Mouse (Mus musculus) embryonic stem cell, embryonic (primary cell): ENCODE data around the gene Mitf.

Experiments
- CTCF ChIA-PET, 4 experiments: fragments of 300-600 bp in 2 of 4; fragments of 350-600 bp in 2 of 4; sonication (Branson Sonifier 250); formaldehyde crosslinking; loops; one replicate each; lab custom pipeline; 2022; ENCODE audit warnings: inconsistent platforms in 2 of 4; lab: Charles Lee
- POLR2A ChIA-PET, 4 experiments: fragments of 300-600 bp in 2 of 4; fragments of 350-600 bp in 2 of 4; sonication (Branson Sonifier 250); formaldehyde crosslinking; loops; one replicate each; lab custom pipeline; 2022; ENCODE audit warnings: antibody characterized with exemption in 4 of 4, inconsistent platforms in 1 of 4; lab: Charles Lee

The Mitf gene

DNA sequence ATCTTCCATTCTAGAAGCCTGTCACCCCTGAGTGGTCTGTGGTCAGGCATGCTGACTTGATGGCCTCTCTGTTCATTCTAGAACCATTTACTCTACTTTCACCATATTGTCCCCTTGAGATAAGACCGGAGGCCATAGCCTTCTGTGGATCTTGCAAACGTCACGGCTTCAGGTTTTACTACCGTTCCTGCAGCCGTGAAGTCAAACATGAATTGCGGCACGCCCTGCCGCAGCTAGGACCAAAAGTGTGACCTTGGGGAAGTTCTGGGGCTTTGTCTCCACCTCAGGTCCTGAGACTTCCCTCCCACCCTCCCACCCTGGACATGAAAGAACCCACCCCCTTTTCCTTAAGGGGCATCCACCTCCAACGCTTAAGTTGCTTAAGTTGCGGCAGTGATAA is 149.8 kb downstream of the Mitf start:
- CTCF ChIA-PET, result interaction anchor here in 2 of 4 experiments (0.6 to 1.2 kb wide), 2 partner anchors 24 to 751 kb away, joined by 3 read pairs; partner anchors contain the start of gene Uba3 (in 1 of the 2)
- POLR2A ChIA-PET, result interaction anchor here in 3 of 4 experiments (0.6 to 2.0 kb wide), 13 partner anchors 8 to 746 kb away, joined by 3 to 7 read pairs (median 4); partner anchors contain the start of genes Arl6ip5 (in 1 of the 3) and Mitf (in 1 of the 3)

DNA sequence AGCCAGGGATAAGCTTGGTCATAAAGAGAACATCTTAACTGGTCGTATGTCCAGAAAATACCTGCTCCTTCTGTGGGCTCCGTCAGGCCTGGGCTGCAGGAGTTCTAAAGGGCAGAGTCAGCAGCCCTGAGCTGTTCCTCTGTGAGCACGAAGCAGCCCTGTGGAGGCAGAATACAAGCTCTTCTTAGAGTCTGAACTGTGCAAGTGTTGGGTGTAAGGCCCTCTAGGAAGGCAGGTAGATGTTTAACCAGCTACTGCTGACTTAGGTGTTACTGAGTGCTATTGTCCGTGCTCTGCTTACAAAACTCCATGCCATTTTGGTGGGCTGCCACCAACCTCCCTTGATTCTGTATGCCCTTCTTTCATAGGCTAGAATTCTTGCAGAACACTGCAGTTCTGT is 151.4 kb downstream of the Mitf start:
- POLR2A ChIA-PET, result interaction anchor here in 2 of 4 experiments (0.6 to 1.7 kb wide), 6 partner anchors 11 to 680 kb away, joined by 3 to 4 read pairs (median 4); no protein-coding TSS in a partner anchor
- CTCF ChIA-PET, result no interaction called here

DNA sequence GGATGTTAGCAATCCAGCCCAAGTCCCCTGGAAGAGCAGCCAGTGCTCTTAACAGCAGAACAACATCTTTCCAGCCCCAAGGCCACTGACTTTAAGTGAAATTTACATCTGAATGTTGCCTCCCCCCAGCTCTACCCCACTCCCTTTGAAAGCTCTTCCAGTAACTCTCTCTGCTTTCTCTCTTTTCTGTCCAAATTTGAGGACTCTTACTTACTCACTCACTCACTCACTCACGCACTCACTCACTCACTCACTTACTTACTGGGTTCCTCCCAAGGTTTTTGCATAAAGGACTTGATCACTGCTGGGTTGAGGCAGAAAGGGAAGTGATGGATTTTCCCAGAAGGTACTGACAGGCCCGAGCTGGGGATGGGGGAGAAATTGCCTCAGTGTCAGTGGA is 154.9 kb downstream of the Mitf start:
- POLR2A ChIA-PET, result interaction anchor here in 3 of 4 experiments (0.6 to 3.9 kb wide), 10 partner anchors 10 to 1708 kb away, joined by 3 to 32 read pairs (median 3); no protein-coding TSS in a partner anchor
- CTCF ChIA-PET, result no interaction called here

DNA sequence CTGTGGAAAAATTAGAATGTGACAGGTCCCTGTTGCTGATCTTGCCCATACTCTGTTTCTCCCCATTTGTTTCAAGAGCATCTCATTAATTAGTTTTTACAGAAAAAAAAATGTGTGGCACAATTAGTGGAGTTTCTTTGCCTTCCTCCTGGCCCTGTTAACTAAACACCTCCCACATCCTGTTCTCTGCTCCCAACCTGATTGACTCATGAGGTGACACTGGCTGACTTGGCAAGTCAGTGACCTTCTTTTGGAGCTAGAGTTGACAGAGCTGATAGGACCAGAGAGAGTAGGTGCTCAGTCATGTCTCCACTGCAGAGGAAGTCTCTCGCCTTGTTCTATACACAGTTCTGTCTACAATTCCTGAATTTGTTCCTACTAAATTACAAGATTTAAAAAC is 155.5 kb downstream of the Mitf start:
- ChIA-PET POLR2A (interaction anchor here in 3 of 4 experiments (1.0 to 3.9 kb wide), 9 partner anchors 10 to 1066 kb away, joined by 3 to 32 read pairs (median 7); no protein-coding TSS in a partner anchor), CTCF (no interaction called here)

DNA sequence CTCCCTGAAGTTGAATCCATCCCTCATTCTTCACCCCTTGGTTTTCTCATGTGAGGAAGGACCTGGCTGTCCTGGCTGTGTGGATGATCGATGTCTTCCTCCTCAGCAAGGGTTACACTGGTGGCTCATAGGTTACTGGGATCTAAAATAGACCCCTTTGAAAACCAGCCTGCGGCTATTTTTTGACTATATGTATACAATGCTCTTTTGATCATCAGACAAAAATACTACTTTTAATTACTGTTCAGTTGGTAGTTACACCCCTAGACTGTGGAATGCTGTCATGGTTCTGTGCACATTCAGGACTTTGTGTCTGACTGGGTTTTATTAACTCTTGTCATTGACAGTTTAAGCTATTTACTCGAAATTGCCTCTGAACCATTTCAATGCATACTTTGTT is 157.9 kb downstream of the Mitf start:
- POLR2A ChIA-PET, result interaction anchor here in 2 of 4 experiments (0.7 to 2.5 kb wide), 10 partner anchors 8 to 49 kb away, joined by 3 to 12 read pairs (median 3); no protein-coding TSS in a partner anchor
- CTCF ChIA-PET, result no interaction called here

DNA sequence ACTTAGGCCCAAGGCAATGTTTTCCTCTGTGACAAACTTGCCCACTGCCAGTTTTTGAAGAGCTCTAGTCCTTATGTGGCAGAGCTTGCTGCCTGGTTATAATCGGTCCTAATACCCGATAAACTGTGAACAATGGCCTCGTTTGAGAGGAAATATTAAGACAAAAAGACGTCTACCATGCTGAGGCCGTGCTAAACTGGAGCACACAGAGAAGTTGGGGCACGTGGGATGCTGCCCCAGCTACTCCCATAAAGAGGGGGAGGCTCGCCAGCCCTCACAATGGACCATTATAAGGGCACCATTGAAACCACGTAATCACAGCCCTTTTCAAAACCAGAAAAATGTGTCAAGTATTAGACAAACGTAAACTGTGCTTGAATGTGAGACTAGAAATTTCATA is 174.8 kb downstream of the Mitf start:
- CTCF ChIA-PET, result interaction anchor here in 1 of 4 experiments (0.5 kb wide), 1 partner anchor 23 kb away, joined by 3 read pairs; no protein-coding TSS in a partner anchor
- POLR2A ChIA-PET, result interaction anchor here in 3 of 4 experiments (0.6 to 1.0 kb wide), 5 partner anchors 9 to 36 kb away, joined by 3 read pairs; no protein-coding TSS in a partner anchor

DNA sequence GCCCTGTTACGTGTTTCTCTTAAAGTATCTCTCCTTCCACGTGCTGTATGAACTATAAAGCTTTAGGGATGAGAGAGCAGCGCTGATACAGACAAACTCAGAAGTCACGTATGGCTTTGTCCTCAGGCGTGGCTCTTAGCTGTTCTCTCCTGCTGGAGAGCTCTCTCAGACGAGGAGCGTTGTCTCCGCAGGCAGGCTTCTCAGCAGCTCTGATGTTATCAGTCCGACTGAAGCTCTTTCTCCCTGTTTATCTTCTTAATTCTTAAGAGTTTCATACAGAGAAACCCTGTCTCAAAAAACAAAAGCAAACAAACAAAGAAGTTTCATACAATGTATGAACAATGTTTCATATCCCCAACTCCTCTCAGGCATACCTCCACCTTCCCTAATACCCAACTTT is 178.8 kb downstream of the Mitf start:
- POLR2A ChIA-PET, result no interaction called here
- CTCF ChIA-PET, result interaction anchor here in 2 of 4 experiments (1.1 to 1.3 kb wide), 3 partner anchors 16 to 18 kb away, joined by 3 read pairs; no protein-coding TSS in a partner anchor

DNA sequence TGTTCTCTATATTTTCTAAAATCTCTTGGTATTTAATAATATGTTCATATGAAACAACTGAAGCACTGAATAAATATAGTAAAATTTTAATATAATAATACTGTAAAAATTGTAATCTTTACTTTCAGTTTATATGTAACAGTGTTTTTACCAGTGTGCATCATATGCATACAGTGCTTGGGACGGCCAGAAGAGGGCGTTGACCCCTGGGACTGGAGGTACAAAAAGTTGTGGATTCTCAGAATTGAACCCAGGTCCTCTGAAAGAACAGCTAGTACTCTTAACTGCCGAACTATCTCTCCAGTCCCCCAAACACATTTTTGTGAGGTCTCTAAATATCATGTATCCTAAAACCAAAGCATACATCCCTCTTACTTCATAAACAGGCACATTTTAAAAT is 179.6 kb downstream of the Mitf start:
- POLR2A ChIA-PET, result no interaction called here

DNA sequence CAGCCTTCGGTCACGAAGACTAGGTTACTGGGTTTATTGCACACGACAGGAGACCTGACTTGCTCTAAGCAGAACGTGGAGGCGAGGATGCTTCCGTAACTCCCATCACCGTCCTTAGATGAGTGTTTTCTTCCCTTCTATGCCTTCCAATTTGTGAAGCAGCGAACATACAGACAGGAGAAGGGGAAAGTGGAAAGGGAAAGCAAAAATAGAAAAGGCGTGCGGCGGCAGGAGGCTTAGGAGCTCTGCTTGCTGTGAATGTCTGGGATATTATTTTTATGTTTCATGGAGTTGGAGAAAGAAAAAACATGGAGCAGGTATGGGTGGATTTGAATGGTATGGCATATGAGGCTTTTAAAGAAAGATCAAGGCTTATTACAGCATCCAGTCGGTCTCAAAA is 186.7 kb downstream of the Mitf start:
- POLR2A ChIA-PET, result interaction anchor here in 1 of 4 experiments (1.1 to 1.3 kb wide), 2 partner anchors 8 to 32 kb away, joined by 3 read pairs; no protein-coding TSS in a partner anchor
- CTCF ChIA-PET, result no interaction called here

More for the DNA sequence above, 179.6 kb downstream of the Mitf start:
- CTCF ChIA-PET, result interaction anchor here in 2 of 4 experiments (1.1 to 1.3 kb wide), 3 partner anchors 15 to 17 kb away, joined by 3 read pairs; no protein-coding TSS in a partner anchor

DNA sequence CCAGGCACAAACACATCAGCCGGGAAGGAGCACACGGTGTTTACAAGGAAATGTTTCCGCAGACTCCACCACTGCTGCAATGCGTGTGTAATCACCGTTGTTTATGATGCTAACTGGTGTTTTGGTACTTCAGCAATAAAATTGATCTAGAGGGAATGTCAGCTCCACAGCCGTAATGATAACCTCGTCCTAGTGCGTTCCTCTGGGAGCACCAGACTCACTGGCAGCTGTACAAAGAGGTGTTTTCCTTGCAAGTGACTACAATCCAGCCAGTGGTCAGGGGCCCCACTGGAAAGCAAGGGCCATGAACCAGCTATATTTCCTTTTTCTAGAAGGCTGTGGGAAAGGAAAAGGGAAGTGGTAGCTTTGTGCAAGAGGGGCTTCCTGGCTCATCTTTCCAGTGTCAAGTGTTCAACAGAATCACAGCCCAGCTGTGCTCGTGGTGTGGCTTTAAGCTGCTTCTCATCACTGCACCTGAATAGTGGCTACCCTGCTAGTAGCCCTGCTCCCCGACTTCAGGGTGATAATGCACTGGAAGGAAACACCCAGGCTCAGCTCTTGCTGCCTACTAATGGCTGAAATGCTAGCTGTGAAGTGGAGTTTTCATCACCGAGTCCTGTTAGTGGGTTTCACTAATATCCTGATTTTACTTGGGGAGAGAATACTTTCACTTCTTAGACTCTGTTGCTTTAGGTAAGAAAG is 188.9 kb downstream of the Mitf start:
- ChIA-PET POLR2A (interaction anchor here in 1 of 4 experiments (1.0 to 2.1 kb wide), 3 partner anchors 7 to 36 kb away, joined by 3 to 6 read pairs (median 3); no protein-coding TSS in a partner anchor), CTCF (interaction anchor here in 2 of 4 experiments (0.6 to 0.7 kb wide), 2 partner anchors 237 to 253 kb away, joined by 3 to 4 read pairs; no protein-coding TSS in a partner anchor)

DNA sequence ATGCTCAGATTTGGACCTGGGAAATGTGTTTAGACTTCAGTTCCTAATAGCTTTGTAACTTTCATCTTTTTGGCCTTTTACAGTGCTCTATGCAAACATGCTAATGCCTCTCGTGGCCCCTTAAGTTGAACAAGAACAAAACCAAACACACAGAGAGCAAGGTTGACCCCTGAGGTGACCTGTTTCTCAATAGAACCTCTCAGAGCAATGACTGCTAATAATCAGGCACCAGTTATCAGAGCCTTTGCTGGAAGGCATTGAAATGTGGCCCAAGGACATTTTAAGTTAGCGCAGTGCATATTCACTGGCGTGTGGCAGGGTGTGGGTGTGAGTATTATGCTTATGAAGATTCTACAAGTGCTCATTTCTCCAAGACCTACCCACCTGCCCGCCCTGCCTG is 194.7 kb downstream of the Mitf start:
- CTCF ChIA-PET, result interaction anchor here in 3 of 4 experiments (0.7 to 3.4 kb wide), 5 partner anchors 15 to 388 kb away, joined by 3 to 37 read pairs (median 5); no protein-coding TSS in a partner anchor
- POLR2A ChIA-PET, result interaction anchor here in 1 of 4 experiments (1.1 kb wide), 1 partner anchor 9 kb away, joined by 3 read pairs; no protein-coding TSS in a partner anchor

DNA sequence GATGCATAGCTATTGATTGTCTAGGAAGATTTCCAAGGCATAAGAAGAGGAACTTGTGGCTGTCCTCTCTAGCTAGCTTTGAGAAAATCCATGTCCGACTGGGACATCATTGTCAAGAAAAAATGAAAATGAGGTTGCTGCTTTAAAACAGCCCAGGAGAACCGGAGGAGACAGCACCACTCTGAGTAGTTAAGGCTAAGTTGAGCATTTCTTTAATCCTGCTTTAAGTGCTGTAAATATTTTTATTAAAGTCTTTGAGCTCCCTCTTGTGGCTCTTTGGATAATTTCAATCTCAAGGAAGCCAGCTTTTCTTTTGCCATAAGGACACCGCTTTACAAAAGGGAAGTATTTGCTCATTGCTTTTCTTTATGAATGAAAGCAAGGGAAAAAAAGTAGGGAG is 196.3 kb downstream of the Mitf start:
- POLR2A ChIA-PET, result interaction anchor here in 1 of 4 experiments (0.6 to 1.1 kb wide), 6 partner anchors 8 to 140 kb away, joined by 3 to 5 read pairs (median 3); no protein-coding TSS in a partner anchor
- CTCF ChIA-PET, result interaction anchor here (0.6 to 3.4 kb wide), 24 partner anchors 12 to 583 kb away, joined by 3 to 37 read pairs (median 4); partner anchors contain the start of gene Mitf (in 1 of the 4)

DNA sequence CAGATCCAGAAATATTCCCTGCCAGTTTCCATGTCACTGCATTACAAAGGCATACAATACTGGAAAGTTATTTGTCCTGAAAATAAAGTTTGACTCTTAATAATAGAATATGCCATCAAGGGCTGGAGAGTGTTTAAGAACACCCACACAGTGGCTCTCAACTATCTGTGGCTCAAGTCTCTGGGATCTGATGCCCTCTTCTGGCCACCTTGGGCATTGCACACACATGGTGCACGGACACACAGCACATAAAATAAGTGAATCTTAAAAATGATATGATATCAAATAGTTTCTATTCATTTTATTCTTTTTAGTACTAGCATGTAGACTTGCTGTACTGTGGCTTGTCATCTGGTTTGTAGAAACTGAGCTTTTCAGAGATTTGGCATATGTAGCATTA is 198.7 kb downstream of the Mitf start:
- ChIA-PET CTCF (interaction anchor here in 1 of 4 experiments (0.5 kb wide), 1 partner anchor 1518 kb away, joined by 6 read pairs; no protein-coding TSS in a partner anchor), POLR2A (no interaction called here)

DNA sequence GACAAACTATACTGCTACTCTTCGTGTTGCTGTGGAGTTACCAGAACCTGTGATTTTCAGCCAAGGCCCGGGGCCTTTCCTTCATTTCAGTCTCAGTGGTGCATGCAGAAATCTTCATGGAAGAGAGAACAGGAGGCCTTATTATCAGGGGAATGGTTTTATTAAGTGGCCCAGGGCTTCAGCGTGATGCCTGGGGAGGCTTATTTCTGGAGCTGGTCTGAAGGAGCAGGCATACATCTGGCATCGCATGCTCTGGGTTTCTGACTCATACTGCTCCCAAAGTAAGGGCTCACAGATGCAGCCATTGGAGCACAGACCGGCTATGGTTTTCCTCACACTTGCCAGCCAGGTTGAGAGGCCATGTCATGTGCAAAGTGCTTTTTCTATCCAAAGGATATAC is 208.2 kb downstream of the Mitf start:
- ChIA-PET CTCF (no interaction called here), POLR2A (interaction anchor here in 1 of 4 experiments (0.9 kb wide), 1 partner anchor 15 kb away, joined by 3 read pairs; no protein-coding TSS in a partner anchor)

DNA sequence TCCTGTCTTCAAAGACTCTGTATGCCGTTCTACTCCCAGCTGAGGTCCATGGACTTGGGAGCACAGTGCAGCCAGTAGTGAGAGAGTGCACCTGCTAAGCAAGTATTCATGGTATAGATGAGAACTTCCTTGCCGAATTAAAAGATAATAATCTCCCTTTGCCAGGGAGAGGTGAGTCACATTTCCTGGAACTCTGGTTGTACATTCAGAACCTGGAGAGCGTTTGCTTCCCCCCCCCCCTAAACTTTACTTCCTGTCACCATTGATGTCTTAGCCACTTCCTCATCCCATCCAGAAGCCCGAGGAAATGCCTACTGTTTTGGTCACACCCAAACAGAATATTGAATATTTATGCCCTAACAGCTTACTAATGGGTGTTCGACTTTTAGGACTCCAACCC is 209.0 kb downstream of the Mitf start:
- CTCF ChIA-PET, result no interaction called here
- POLR2A ChIA-PET, result interaction anchor here in 1 of 4 experiments (0.6 kb wide), 1 partner anchor 736 kb away, joined by 5 read pairs; no protein-coding TSS in a partner anchor

DNA sequence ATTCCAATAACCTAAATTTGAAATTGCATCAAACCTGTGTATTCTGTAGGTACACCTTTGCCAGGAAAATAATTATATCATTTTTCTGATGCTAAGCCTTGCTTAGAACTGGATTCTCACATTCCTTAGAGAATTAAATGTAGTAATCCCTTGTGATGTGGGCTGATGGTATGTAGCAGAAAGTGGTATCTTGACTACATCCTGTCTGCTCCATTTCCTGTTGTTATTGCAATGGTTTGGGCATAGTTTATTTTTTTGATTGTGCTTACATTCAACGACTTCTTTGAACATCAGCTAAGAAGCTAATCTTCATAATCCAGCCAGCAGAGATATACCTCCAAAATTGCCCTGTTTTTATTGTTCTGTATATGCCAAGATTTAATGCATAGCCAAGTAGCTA is 217.0 kb downstream of the Mitf start:
- ChIA-PET CTCF (no interaction called here), POLR2A (interaction anchor here in 1 of 4 experiments (0.8 kb wide), 1 partner anchor 75 kb away, joined by 3 read pairs; no protein-coding TSS in a partner anchor)

DNA sequence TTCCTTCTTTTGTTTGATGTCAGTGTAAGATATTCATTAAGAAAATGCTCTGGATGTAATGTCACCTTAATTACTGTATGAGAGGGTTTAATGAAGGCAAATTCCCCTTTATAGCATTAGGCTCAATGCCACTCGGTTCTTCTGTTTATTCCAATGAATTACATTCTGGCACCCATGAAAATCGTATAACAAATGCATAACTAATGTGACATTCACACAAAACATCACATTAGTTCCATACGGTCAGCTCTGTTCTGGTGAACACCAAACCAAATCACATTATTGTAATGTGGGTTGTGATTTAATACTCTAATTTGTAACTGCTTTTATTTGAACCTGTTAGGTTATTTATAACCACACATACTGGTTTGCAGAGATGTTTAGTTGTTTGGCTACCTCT is 231.7 kb downstream of the Mitf start:
- ChIA-PET POLR2A (interaction anchor here in 1 of 4 experiments (0.6 kb wide), 1 partner anchor 17 kb away, joined by 4 read pairs; no protein-coding TSS in a partner anchor), CTCF (no interaction called here)

DNA sequence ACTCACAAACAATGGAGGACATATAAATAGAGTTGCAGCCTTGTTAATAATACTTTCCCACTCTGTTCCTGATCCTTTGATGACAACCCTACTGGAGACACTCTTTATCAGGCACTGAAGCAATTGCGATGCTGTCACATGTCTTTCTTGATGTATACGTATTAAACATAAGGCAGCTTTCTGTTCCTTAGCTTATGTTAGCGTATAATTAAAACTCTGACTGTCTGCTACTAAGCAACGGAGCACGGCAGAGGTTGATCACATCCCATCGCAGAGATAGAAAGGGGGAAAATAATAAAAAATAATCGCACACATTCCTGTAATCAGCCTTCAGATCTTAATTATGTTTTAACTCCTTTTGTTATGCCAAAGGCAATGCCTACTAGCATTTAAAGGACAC is 234.9 kb downstream of the Mitf start:
- ChIA-PET POLR2A (no interaction called here), CTCF (no interaction called here)
